Mouse (Mus musculus) CH12.LX (cell line): ENCODE data around the gene Sgms1.

ENCODE experiments used
- CTCF ChIP-seq, 2 experiments: IDR thresholded peaks in 1 of 2; conservative IDR thresholded peaks in 1 of 2; 2 replicates each; pipeline ENCODE4 v1.5.1; 2011 to 2012; ENCODE audit warnings: low read depth in 2 of 2, low read length in 2 of 2, improper control_type of control experiment in 1 of 2, inconsistent platforms in 1 of 2, mild to moderate bottlenecking in 1 of 2, moderate library complexity in 1 of 2
- EP300 ChIP-seq: IDR thresholded peaks from 2 replicates; pipeline ENCODE4 v1.6.1; 2011; ENCODE audit warnings: low read length, improper control_type of control experiment
- GABPA ChIP-seq: IDR thresholded peaks from 2 replicates; pipeline ENCODE4 v1.6.1; 2012; ENCODE audit warnings: low read depth, low read length, improper control_type of control experiment, inconsistent platforms; ENCODE audit not compliant: insufficient replicate concordance
- HCFC1 ChIP-seq: IDR thresholded peaks from 2 replicates; pipeline ENCODE4 v1.6.1; 2012; ENCODE audit warnings: low read depth, mild to moderate bottlenecking, inconsistent platforms, low read length, improper control_type of control experiment
- MAX ChIP-seq: IDR thresholded peaks from 2 replicates; pipeline ENCODE4 v1.6.1; 2011; ENCODE audit warnings: low read length, improper control_type of control experiment
- USF2 ChIP-seq: conservative IDR thresholded peaks from 2 replicates; pipeline ENCODE4 v1.6.1; 2011; ENCODE audit warnings: low read depth, low read length, improper control_type of control experiment

- no peak for TF ChIP-seq HCFC1
- TF ChIP-seq GABPA: no peak
- TF ChIP-seq MAX: no peak
- TF ChIP-seq CTCF (conservative IDR thresholded peaks at IDR 0.05 in 1 of 2, IDR thresholded peaks at IDR 0.05 in 1 of 2; ENCODE audit: low read depth in 2 of 2, low read length in 2 of 2): no peak
- no peak for TF ChIP-seq EP300
- TF ChIP-seq USF2: no peak
Measured at GRCm38 (mm10) chr19:32285455-32285831, 104.1 kb downstream of the Sgms1 start.
